Mouse (Mus musculus): ENCODE data around the gene Crb1.
A peak's percentile ranks its signal among the peaks of the same experiment; 100 is the strongest.
"Not testable (repeated sequence)": the region's sequence is repeated elsewhere in the genome, so short reads cannot be mapped to it uniquely, and the experiment has no call there.

The Crb1 gene

DNA sequence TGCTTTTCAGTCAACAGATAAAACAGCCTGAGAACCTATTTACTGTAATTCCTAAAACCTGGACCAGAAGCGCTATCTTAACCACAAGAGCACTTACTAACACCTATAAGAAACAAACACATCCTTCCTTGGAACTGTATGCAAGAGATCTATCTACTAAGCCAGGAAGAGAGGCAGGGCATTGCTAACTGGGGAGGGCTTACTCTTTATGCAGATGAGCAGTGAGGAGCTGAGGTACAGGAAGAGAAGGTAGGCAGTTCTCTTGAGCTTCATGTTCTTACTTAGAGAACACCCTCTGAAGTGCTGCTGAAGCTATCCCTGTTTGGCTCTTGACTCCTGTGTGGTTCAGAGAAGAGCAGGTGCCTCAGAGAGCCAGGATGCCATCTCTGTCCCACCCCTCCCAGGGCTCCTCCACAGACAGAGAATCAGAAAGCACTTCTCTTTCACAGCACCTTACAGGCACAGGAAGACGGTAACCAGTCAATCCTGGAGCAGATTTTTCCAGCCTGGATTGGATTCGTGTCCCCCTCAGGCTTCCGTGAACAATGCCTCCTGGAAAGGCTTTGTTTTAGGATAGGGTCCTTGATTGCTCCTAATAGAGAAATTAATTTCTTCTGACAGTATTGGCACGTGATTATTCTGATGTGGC lies at the start of gene Crb1:
Gene Crb1, minus strand, starts transcription at position 463 of the 649 bp plus-strand sequence.
- no peak for DNase-seq

DNA sequence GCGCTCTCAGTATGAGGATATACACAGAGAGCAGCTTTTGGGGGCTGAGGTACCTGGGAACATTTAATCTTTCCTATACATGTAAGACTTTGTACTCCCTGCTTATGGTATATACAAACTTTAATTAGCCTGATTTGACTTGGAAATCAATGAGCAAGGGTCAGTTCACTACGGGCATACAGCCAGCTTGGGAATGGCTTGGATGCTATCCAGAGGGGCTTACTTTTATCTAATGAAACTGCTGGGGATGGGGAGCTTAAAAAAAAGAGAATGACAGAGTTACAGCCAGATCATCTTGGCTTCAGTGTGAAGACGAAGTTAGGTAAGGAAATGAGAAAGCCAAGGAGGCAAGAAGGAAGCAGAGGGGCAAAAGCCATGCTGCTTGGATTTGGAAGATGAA lies 48.1 kb upstream of the Crb1 start:
- no peak for DNase-seq

- DNase-seq: no peak
Observed at GRCm38 (mm10) chr1:139423931-139424330, 47.0 kb upstream of the Crb1 start.

GRCm38 (mm10) chr1:139422941-139423340 lies 46.0 kb upstream of the Crb1 start:
- DNase-seq: no peak

- peak; percentile 91 for DNase-seq
Observed at GRCm38 (mm10) chr1:139421875-139422791, 45.2 kb upstream of the Crb1 start, which contains the start of gene Zbtb41. Gene Zbtb41 (plus strand): TSS chr1:139422288.

- no peak for DNase-seq
Observed at GRCm38 (mm10) chr1:139421521-139421874, 44.6 kb upstream of the Crb1 start.

DNA sequence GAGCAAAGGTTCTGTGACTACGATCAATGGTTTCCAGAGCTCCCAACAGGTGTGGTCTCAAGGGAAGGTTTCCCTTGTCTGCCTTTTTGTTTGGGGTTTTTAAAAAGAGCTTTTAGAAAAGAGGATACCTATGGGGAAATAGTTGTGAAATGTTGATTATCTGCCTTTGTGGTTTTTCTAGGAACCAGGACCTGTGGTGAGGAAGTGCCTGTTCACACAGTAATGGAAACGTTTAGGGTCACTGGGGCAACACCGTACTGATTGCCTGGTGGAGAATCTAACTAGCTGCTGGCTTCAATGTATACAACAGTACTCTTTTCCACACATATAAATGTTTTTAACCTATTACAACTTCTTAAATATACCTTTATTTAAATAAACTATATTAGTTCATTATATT lies 36.6 kb upstream of the Crb1 start:
- no peak for DNase-seq

- DNase-seq: not testable (repeated sequence)
Observed at GRCm38 (mm10) chr1:139412365-139412764, 35.5 kb upstream of the Crb1 start.

DNA sequence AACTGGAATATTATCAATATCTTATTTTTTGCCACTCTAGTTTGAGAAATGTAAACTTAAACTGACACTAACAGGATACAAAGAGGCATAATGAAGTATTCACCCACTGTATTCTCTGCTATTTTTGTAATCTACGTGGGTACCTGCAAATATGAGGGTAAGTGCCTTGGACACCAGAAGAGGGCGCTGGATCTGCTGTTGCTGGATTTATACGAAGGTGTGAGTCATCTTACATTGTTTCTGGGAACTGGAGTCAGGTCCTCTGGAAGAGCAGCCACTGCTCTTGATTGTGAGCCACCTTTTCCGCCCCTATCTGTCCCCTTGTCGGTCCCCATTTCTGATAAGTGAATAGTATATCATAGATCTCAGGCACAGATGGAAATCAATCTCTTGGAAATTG lies 30.8 kb upstream of the Crb1 start:
- no peak for DNase-seq

- no peak for DNase-seq
Observed at GRCm38 (mm10) chr1:139405766-139406165, 28.9 kb upstream of the Crb1 start.

GRCm38 (mm10) chr1:139396589-139396988 lies 19.7 kb upstream of the Crb1 start:
- no peak for DNase-seq

GRCm38 (mm10) chr1:139391747-139392146 lies 14.8 kb upstream of the Crb1 start:
- DNase-seq: no peak

DNA sequence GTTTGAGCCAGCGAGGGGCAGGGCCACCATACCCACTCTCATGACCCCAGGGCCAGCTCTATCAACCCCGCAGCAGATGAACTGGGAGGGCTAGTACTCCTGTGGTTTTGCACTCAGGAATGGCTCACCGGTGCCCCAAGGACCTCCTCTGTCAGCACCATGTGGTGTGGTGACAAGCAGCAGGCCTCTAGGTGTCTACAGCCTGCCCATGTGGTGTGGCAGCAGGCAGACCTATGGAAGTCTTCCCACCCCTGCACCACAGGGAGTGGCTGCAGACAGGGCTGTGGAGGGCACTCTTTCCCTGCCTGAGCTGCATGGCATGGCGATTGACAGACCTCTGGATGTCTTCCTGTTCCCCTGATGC lies 2.7 kb upstream of the Crb1 start:
- no peak for DNase-seq

DNA sequence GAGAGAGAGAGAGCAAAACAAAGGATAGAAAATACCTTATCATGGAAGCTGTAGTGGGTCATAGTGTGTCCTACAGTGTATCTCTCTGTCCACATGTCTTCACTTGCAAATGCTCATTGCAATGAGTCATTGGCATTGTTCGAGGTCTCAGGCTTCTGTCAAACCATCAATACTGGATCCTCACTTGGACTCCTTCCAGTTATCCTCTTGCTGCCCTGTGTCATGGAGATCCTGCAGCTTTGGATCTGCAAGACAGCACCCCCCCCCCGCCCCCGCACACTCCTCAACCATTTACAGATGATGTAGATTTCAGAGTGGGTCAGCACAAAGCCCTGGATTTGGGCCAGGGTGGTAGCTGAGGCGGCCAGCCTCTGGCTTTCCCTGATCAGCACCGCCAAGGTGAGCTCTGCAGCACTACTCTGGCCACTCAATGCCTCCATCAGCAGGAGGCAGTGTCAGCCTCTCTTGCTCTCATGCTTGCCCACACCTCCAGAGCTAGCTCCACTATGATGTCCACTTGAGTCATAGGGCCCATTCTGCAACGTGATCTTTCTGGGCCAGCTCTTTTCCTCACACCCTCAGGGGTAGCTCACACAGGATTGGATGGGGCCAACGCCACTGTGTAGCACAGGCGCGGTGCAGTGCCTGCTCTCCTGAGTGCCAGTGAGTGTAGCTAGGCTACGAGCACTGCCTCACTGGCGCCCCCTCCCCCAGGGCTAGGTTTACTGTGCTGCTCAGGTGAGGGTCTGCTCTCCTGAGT lies 2.1 kb upstream of the Crb1 start:
- no peak for DNase-seq

- DNase-seq: no peak
Observed at GRCm38 (mm10) chr1:139375900-139376299, 1.0 kb downstream of the Crb1 start.

DNA sequence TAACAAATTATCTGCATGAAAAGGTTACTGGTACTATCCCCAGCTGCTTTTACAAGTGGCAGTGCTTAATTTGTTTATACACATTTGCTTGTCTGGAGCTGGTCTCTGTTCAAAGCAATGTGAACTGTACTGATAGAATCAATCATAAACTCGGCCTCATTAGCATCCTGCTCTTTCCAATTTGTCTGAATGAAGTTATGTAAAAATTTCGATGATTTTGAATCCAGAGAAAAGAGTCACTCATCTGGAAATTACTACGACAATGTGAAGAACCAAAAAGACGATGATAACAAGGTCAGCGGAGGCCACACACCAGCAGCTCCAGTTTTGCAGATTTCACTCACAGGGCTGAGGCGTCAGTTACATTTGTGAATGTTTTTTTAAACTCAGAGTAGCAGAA lies 5.6 kb downstream of the Crb1 start:
- no peak for DNase-seq

DNA sequence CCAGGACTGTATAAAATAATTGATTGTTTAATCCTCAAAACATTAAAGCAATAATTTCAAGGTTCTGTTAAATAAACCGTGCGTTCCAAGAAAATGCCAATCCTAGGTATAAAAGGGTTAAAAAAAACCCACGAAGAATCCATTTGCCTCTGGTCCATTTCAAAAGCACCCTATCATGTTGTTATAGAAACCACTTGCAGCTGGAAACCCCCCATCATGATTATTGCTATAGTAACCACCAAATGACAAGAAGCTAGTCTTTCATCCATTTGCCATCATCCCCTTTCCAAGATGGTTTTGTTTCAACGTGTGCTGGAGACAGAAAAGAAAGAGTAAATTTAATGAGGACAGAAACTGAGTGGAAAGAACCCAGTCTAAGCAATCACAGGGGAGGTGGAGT lies 28.3 kb downstream of the Crb1 start:
- no peak for DNase-seq

DNA sequence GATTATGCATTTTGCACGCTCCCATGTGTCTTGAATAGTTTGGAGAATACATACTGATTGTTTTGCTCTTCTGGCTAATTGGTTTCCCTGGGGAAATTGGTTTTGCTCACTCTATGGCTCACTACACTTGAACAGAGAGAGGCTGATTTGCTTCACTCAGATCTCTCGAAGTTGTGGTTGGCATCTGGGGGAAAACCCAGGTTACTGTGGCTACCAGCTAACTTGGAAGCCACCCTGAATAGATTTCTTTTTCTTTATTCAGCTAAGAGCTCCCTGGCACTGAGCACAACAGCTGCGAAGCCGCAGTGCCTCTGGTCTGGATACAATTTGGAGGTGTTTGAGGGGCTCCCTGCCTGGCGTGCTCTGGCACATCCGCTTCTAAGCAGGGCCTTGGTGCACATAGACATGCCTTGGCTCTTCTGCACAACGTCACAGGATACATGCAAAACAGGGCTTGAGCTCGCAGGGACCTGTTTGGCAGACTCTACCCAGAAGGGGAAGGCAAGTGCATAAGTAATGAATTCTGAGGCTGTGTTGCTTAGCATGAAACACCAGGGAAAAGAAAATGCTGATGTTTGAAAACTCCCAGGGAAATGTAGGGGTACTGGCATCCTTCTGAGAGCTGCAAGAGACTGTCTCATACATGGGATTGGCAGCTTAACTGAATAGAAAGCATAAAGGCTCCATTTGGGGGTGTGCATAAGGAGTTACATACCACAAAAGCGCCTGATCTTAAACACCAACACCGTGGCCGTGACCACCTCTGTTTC lies 30.1 kb downstream of the Crb1 start:
- DNase-seq: peak; percentile 18

DNA sequence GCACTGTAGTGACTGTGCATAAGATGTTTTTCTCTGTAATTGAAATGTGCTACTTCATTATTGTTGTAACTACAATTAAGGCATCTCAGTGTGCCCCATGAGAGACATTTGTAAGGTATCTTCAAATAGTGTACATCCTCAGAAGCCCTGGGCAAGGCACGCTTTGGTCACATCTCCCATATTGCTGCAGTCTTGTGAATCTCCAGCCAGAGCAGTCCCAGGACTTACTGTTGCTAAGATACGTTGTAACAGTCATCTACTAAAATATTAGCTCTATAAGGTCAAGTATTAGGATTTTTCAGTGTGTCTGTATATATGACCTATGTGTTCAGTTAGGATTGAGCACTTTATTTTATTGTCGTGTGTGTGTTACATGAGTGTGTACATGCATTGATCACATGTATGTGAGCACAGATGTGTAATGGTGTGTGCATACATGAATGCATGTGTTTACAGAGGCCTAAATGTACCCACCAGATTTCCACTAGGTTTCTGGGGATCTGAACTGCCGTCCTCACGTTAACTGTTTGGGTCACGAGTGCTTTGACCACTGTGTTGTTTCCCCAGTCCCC lies 30.8 kb downstream of the Crb1 start:
- no peak for DNase-seq

DNA sequence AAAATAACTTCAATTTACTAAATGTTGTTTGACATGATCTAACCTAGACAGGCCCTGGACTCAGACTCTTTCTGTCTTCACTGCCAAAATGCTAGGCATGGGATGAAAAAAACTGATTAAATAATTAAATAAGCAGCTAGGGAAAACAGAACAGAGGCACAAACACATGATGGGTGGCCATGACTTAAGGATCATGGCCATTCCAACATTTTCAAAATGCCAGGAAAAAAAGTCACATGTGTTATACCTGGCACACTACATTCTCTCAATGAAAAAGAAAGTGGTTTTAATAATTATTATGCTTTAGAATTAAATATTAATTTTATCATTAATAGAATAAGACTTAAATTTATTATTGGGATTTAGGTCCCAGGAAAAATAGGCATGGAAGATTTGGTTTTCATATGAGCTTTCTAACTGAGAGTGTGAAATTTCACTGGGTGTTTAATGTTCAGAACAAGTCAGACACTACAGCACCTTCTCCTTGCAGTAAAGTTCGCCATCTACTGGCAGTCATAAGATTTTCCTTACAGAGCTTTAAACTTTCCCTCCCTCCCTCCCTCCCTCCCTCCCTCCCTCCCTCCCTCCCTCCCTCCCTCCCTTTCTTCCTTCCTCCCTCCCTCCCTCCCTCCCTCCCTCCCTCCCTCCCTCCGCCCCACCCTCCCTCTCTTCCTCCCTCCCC lies 36.6 kb downstream of the Crb1 start:
- DNase-seq: peak; percentile 8

DNA sequence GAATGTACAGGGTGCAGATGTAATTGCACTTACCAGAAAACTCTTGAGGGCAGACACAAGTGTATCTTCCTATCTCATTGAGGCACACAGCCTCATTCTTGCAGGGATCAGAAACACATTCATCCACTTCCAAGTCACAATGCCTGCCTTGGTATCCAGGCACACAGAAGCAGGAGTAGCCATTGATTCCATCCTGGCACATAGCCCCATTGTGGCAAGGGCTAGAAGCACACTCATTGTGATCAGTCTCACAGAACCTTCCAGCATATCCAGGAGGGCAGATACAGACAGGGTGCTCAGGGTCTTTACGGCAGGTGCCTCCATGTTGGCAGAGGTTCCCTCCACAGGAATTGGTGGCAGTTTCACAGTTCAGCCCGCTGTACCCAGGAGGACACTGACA lies 39.9 kb downstream of the Crb1 start:
- DNase-seq: no peak

DNA sequence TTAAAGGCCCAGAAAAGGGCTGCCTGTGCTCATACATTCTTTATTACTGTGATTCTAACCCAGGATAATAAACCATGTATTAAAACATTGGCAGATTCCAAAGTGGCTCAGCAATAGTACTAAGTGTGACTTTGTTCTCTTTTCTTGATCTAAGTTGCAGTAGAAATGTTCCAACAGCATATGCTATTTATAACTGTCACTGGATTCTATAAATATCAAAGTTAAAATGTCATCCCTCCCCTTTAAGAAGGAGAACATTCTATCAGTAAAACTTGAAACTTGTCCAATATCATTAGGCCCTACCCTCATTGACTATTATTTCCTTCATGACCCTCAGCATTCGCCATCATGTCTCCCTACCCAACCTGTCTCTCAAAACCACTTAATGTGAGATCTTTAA lies 48.1 kb downstream of the Crb1 start:
- no peak for DNase-seq

All from right cerebral cortex, adult 18-20 months (tissue).